Mouse (Mus musculus) urinary bladder, adult 18-20 months (tissue): ENCODE measurements around the gene Ccl22.
A peak's percentile ranks its signal among the peaks of the same experiment; 100 is the strongest.

Source experiments
- DNase-seq, 2 experiments: peaks; one replicate each; pipeline ENCODE4 v3.0.0; 2022; ENCODE audit warnings: low spot score in 2 of 2, mixed read lengths in 2 of 2

Gene Ccl22

DNA sequence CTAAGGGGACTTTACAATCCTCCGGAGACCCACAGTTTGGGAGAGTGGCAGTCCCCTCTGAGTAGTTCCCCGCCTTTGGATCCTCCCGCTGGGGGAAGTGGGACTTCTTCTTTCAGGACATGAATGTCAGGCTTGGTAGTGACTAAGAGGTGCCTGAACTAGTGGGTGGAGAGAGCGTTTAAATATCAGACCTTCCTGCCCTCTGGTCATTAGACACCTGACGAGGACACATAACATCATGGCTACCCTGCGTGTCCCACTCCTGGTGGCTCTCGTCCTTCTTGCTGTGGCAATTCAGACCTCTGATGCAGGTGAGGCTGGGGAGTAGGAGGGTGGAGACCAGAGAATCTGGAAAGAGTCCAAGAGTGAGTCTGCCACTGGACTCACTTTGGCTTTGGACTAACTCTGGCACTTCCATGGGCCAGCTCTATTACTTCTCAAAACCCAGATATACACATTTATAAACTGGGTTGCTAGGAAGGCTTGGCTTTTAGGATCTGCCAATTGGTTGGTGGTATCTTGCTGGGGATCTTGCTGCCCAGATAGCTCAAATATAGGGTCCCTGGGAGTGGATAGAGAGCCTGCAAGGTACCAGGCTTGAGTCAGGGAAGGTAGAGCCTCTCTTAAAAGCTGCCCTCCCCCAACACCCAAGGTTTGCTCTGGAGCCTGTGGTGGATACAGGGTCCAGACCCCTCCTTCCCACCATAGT lies at the start of gene Ccl22:
Ccl22 (plus strand) TSS at position 115 of the 709 bp plus-strand sequence.
- DNase-seq = no peak

DNA sequence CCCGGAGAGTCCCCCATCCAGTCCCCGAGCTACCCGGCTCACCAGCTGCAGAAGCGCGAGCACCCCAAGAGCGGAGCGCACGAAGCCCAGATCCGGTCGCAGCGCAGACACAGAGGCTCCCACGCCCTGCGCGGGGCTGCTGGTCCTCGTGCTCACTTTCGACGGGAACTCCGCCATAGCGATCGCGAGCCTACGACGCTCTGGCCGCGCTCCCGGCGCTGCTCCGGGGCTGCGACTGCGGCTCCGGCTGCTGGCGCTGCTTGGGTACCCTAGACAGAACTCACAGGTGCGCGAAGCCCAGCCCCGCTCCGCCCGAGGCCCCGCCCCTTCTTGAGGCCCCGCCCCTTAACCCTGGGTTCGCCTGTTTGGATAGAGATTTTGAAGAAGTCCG lies 49.4 kb upstream of the Ccl22 start, which contains the start of gene Pllp:
Pllp (minus strand) TSS at position 285 of the 391 bp plus-strand sequence.
- peak in 1 of 2 experiments; percentile 57 for DNase-seq

DNA sequence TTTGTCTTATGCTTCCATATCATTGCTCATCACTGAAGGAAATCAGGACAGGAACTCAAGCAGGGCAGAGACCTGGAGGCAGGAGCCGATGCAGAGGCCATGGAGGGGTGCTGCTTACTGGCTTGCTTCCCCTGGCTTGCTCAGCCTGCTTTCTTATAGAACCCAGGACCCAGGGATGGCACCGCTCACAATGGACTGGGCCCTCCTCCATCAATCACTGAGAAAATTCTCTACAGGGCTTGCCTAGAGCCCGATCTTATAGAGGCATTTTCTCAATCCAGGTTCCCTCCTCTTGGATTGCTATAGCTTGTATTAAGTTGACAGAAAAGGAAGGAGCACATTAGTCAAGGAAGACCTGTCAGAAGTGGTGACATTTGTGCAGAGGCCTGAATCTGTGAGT lies 48.8 kb upstream of the Ccl22 start:
- DNase-seq = no peak

DNA sequence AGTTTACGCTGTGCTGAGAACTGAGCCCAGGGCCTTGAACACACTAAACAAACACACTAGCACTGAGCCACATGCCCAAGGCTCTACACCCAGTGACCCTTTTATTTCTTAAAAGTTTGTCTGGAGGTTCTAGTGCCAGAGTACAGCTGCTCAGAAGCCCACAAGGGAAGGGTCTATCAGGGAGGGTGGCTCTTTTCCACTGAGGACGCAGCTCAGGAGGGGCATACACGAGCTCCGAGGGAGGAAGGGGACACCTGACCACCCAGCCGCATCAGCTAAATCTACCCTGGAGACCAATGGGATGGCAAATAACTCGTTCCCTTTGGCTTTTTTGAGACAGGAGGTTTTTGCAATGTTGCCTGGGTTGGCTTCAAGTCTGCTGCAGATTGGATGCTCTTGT lies 47.4 kb upstream of the Ccl22 start:
- DNase-seq = no peak

DNA sequence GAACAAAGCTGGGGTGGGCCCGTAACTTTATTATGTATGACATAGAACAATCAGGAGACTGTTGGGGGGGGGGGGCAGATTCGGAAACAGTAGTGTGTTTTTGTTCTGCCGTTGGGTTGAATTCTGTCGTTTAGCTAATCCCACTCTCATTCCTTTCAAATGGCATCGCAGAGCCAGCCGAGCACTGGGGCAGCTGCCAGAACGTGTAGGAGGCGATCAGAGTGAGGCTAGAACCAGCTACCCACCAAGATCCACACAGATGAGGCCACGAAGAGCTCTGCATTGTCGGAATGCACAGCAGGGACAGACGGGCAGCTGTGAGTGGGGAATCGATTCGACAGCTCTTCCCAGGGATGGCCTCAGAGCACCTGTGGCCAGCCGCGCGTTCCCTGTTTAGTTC lies 46.0 kb upstream of the Ccl22 start:
- DNase-seq = no peak

DNA sequence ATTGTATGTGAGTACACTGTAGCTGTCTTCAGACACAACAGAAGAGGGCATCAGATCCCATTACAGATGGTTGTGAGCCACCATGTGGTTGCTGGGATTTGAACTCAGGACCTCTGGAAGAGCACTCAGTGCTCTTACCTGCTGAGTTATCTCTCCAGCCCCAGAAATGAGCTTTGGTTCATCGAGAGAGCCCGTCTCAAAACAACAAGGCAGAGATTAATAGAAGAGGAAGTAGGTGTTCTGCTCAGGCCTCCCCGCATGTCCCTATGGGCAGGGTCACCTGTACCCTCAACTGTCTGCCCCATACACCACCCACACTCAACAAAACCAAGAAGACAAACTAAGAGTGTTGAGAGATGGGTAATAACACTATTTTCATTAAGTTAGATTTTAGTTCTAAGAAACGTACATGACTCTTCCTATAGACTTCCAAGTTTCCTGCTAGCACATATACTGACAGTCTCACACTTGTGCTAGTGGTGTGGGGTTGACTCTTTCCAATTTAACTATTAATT lies 44.9 kb upstream of the Ccl22 start:
- no peak for DNase-seq

DNA sequence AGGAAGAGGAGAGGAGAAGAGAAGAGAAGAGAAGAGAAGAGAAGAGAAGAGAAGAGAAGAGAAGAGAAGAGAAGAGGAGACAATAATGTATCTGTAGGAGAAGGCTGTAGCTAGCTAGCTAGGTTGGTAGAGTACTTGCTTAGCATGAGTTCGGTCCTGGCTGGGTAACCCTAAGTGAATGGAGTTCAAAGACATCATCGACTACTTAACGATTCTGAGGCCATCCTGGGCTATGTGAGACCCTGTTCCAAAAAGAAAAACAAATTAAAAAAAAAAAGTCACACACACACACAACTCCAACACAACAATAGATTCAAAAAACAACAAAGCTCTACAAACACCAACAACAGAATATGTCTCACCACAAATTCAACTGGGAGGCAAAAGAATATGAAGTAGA lies 43.2 kb upstream of the Ccl22 start:
- DNase-seq = no peak

DNA sequence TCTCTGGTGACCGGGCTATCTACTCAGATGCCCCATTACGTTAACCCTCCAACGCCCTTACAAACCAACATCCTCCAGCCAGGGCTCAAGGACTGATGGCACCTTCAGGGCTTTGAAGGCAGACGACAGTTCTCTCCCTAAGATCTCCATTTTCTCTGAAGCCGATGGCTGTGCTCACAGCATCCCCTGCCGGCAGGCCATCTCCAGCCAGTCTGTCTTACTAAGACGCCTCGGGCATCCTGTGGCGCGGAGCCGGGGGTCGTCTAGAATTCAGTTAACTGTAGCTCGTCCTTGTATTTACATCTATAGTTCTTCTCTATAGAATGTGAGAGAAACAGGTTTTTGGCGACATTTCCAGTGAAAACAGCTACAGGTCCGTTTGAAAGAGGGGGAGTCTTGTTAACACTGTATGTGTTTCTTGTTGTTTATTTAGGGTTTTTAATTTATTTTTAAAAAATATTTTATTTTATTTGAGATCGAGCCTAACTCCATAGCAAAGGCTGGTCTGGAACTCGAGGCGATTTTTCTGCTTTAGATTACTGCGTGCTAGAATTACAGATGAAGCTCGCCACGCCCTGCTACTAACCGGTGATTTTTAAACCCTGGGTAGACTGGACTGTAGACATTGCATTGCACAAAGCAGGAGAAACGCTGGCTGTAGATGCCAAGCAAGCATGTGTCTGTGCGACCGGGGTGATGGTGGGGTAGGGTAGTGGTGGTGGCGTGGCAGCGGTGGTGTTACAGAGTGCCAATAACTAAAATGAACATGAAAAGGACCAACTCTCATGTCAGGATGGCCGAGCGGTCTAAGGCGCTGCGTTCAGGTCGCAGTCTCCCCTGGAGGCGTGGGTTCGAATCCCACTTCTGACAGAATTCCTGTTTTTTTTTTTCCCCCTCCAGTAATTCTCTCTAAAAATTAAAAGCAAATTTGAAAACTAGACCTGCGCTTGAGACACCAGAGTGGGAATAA lies 42.3 kb upstream of the Ccl22 start:
- peak; percentile 69 to 82 for DNase-seq

DNA sequence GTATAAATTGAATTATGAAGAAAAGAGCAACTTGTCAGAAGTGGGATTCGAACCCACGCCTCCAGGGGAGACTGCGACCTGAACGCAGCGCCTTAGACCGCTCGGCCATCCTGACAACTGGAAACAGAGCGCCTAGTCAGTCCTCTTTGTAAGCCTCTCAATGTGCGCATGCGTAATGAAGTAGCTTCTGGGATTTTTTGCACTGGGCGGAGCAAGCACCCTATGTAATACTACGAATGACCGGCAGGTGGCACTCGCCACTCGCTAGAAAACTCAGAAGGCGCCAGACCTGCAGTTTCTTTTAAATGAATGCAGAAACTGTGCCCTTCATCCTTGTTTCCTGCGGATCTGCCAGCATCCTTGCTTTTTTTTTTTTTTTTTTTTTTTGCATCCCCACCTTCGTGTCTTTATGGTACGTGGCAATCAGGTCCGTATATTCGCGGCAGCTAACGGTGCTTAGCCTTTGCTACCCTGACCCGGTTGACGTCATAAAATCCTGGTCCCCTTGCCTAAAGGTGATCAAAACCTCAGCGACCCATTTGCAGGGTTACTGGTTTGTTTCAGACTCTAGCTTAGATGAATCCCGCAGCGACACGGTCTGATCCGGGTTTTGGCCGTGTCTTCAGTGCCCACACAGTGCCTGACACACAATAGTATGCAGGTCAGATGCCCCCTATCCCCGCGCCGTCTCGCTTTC lies 41.3 kb upstream of the Ccl22 start:
- DNase-seq = peak; percentile 95 to 97

DNA sequence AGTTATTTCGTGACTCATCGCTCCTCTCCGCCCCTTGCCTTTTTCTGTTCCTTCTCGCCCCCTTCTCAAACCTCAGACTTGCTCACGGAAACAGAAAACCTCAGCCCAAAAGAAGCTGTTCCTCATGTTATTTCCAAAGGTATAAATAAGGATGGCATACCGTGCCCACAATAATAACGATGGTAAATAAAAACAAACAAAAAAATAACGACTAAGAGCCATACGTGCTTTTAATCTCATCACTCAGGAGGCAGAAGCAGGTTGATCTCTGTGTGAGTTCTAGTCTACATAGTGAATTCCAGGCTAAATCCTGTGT lies 40.8 kb upstream of the Ccl22 start:
- no peak for DNase-seq

DNA sequence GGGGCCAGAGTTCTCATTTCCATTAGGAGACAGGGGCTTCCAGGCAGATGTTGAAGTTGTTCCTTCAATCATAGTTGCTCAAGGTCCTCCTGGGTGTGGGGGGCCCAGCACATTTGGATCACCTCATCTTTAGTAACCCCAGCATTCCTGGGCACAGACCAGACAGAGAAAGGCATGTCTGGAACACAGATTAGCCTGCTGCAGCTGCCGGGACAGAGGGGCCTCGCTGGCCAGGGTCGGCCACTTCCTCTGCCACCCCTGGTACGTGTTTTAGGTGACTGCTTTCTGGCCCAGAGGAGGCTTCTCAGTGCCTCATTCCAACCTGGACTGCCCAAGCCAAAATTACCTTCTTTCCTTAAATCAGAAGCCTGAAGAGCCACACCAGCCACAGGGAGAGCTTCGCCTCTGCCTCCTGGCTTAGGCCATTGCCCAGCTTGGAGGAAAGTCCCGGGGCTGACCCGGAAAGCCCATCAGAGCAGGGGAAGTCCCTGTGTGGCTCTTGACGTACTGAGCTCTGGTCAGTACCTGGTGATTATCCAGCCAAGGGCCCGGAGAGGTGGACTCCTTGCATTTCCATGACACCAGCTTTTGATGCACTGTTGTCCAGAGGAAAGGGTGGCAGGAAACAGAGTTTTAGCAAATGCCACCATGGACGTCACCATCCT lies 39.7 kb upstream of the Ccl22 start:
- no peak for DNase-seq

DNA sequence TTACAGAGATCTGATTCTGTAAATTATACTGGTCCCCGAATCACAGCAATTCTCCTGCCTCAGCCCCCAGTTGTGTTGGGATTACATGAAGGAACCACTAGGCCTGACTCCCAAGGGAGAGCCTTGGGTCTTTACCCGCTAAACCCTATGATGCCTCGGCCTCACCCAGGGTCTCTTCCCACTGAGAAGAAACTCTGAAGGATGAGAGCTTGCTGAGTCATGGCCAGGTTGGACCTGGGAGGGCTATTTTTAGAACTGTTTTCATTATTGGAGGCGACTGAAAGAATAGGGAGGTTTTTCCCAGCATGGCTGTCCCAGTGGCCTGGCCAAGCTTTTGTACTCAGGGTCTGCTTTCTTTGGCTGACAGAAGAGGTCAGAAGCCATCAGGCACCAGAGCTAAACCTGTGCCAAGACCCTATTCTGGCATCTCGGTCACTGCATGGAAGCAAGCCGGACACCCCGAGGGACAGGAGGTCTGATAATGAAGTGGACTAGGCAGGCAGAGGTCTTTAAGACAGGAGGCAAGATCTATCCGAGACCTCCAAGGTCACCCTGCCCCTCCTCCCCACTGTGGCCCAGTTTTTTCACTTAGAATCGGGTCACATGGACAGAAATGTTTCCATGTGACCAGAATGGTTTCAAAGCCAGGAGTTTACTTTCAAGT lies 38.5 kb upstream of the Ccl22 start:
- no peak for DNase-seq

DNA sequence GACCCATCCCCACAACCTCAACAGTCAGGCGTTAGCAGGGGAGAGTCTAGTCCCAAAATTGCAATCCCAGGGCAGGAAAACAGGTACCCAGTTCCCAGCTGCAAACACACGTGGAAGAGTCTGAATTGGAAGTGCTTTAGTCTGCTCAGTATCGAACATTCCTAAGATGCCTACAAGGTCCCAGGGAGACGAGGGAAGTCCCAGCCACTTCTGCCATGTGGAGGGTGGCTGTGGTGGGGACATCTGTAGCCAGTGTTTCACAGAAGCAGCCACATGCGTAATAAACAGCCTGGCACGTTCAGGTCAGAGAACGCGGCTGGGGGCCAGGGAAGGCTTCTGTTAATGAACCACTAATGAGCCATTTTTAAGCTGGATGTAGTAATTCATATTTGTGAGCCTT lies 35.1 kb upstream of the Ccl22 start:
- DNase-seq = no peak

DNA sequence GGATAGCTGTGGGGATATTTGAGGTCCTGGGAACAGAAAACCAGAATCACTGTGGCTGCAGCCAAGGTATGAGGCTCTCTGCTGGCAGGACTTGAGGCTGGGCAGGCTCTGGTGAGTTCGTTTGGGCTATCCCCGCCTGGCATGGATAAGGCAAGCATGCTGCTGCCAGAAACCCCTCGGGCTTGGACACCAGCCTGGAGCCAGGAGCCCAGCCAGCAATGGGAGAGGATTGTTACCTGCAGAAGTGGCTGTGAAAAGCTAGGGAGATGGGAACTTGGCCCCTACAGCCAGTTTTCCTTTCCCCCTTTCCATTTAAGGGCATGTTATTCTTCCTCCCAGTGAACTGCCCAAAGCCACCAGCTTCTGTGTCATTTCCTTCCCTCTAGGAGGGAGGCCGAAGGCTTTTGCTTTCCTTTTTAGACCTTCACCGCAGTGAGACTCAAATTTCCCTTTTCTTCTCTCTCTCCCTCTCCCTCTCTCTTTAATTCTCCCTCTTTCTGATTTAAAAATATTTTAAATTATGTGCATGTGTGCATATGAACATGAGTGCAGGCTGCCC lies 34.2 kb upstream of the Ccl22 start:
- DNase-seq = no peak

DNA sequence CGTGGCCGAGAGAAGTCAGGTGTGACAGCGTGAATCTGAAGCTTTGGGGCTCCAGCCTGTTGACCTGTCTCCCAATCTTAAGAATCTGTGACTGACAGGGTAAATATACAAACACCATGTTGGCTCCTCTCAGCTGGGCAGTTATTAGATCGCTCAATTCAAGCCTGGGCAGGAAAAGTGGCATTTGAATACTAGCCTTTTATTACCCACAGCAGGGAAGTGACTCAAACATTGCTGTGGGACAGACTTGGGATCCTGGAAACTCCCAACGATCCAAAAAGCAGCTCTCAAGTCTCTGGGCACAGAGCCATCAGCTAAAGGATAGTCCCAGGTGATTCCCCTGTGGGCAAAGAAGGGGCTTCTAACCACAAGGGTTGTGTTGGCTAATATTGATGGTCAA lies 30.8 kb upstream of the Ccl22 start:
- no peak for DNase-seq

DNA sequence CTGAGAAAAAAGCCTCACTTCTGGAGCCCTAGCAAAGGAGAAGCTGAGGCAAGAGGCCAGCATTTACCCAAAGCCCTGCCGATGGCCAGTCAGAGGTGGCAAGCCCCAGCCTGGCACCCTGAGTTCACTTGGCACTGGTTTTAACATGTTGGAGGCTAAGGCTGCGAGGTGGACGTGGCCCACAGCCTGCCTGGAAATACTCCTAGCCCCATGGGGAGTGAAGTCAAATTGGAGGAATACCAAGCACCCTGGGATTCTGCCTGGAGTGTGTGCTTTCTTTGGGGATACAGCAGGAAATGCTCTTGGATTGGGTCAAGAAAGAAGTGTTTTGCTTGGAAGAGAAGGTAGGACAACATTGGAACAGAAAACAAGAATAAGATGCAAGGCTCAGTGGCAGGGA lies 29.5 kb upstream of the Ccl22 start:
- no peak for DNase-seq

DNA sequence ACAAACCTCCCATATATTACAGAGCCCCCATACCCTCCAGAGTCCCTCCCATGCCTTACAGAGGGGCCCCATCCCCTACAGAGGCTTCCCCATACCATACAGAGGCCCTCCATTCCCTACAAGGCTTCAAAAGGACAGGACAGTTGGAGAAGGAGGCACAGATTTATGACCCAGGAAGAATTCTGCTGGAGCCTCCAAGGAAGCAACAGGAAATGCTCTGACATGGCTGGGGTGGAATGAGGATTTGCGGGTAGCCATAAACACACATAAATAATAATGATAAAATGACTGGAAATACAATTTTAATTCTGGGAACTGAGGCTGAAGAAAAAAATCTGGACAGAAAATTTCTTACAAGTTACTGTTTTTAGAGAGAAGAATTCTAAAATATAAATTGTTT lies 28.5 kb upstream of the Ccl22 start:
- no peak for DNase-seq

DNA sequence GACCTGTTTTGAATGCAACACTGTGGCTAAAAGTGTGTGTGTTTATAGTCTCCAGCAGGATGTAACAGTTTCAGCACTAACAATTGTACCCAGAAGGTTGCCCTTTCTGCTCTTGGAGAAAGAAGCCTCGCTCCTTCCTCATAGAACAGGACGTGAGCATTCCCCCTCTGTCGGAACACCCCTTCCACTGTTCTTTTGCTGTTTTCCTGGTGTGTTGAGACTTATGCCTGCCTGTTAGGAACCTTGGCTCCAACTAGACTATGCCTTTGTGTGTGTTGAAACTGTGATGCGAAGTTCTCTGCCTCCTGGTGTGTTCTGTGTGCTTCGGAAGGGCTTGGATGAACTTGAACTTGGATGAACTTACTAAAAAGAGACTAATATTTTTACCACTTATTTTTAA lies 19.4 kb upstream of the Ccl22 start:
- no peak for DNase-seq

DNA sequence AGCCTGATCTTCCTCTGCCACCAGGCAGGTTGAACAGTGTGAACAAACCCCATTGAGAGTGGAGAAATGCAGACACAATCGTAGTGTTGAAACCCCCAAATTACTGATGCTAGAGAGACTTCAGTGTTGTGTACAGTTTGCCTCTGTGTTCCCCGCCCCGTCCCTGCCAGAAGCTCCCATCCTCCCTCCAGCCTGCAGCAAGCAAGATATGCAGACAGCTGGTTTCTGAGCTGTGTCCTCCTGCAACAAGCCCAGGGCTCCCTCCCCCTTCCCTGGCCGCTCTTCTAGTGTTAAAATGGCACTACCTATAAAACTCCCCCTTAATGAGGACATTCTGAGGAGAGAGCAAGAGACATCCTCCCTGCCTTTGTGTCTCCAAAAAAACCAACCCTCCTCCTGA lies 16.1 kb upstream of the Ccl22 start:
- DNase-seq = no peak

DNA sequence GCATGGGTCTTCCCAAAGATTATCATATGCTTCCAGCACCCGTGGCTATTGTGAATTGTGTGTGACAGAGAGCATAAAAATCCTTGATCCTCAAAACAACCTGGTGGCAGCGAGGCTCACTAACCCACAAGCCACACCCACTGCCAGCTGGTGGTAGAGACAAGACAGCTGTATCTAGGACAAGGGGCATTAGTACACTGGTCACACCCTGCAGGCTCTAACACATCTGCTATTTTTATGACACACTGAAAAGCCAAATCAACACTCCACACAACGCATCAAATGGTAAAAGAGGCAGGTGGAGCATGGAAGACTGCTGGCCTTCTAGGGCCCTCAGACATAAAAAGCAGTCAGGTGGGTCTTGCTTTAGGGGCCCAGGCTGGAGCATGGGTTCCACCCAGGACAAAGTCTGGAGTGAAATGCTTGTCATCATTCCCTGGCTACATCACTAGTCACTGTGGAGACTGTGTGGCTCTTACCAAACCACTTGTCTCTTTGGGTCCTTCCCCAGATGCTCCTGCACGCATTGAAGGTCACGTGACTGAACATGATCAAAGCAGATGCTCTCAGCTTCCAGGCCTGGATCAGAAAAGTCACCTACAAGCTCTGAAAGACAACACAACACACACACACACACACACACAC lies 11.4 kb upstream of the Ccl22 start:
- no peak for DNase-seq
